Mouse (Mus musculus): ENCODE results near the gene Rsph4a. TPM values are rescaled to one million over a fixed set of nuclear protein-coding genes. Genes with fewer than 3 reads are reported as not detected.

Gene Rsph4a
- 1.1 and 2.7 TPM in 2 replicates for polyA plus RNA-seq (2021; fragmentation: Nextera tagmentation)
- long read RNA-seq, experiment 1, partial matches to known transcripts: 3 of 4 reads
- long read RNA-seq, experiment 1, other reads (novel, unspliced or antisense): 0 of 4 reads
- long read RNA-seq, experiment 2, transcript Rsph4a-201 (6 exons, 3,650 nt): major isoform, 9 of 12 reads
- long read RNA-seq, experiment 2, partial matches to known transcripts: 1 of 12 reads
- long read RNA-seq, experiment 2, other reads (novel, unspliced or antisense): 2 of 12 reads

DNA sequence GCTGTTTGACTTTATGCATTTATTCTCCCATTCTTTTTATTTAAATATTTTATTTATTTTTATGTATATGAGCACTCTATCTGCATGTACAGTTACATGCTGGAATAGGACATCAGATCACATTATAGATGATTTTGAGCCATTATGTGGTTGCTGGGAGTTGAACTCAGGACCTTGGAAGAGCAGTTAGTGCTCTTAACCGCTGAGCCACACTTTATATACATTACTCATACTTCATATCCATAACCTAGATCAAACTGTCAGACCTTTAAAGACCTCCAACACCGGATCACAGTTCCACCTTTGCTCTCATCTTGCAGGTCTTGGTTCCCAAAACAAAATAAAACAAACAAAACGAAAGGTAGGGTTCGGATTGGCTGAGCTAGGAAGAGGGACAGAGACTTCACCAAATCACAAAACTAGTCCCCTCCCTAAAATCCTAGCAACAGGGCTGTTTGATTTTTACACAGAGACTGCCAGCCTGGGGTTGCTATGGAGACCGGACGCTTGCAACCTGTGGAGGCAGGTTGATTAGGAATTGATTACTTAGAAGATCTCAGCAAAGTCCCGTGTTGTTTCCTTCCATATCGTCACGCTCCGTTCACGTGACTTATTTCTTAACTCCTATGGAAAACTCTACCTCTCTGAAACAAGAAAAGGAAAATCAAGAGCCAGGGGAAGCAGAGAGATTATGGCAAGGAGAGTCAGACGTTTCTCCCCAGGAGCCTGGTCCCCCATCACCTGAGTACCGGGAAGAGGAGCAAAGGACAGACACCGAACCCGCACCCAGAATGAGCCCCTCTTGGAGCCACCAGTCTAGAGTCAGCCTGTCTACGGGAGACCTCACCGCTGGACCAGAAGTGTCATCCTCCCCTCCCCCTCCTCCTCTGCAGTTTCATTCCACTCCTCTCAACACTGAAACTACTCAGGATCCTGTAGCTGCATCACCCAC is at the start of gene Rsph4a:
TSS of gene Rsph4a (plus strand) at position 582 of the 952 bp plus-strand sequence.

DNA sequence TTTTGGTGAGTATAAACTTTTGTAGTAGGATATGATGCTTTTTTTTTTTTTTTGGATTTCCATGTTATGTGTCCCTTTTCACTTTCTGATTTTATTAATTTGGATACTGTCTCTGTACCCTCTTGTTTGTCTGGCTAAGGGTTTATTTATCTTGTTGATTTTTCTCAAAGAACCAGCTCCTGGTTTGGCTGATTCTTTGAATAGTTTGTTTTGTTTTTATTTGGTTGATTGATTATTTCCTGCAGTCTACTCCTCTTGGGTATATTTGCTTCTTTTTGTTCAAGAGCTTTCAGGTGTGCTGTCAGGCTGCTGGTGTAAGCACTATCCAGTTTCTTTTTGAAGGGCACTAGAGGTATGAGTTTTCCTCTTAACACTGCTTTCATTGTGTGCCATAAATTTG is 47.5 kb upstream of the Rsph4a start, which contains the start of gene Sult3a1:
TSS of gene Sult3a1 (plus strand) at position 301 of the 400 bp plus-strand sequence.

DNA sequence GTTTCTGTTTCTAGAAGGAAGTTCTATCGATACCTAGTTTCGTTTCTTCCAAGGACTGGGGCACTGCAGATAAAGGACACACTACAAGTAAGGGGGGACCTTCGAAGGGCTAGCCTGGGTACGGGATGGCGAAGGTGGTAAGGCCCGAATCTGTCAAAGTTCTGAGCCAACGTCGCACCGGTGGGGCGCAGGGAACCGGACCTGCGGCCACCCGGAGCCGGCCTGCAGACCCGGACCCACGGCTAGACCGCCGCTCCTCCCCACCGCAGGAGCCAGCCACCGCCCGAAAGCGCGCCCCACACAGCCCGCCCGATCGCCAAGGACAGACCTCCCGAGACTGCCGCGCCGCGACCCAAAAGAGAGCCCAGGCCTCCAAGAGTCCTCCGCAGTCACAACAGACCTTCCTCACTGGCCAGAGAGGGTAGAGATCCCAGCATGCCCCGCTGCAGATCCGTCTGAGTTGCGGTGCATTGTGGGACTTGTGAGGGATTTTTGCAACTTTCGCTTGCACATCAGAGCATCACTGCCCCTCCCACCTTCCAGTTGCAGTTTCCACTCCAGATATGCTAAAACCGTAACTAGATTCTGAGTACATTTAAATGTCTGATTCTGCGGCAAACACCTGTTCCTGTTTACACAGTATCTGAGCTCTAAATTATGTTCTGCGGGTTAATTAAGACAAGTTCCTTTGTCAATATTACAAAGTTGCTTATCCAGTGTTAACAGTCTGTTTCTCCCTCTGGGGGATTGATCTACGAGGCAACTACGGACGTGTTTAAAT is 46.1 kb downstream of the Rsph4a start, which contains the start of gene Zup1:
TSS of gene Zup1 (minus strand) at position 467 of the 781 bp plus-strand sequence.

Other genes with a start within 250 kb of the Rsph4a start
- gene Sult3a2, start 118.4 kb upstream of the Rsph4a start, polyA plus RNA-seq (2021; fragmentation: Nextera tagmentation): not detected in 2 replicates
- not detected in 2 replicates for gene Sult3a1, start 47.4 kb upstream of the Rsph4a start, polyA plus RNA-seq (2021; fragmentation: Nextera tagmentation)
- 5.3 TPM in 2 replicates for gene Zup1, start 46.2 kb downstream of the Rsph4a start, polyA plus RNA-seq (2021; fragmentation: Nextera tagmentation)
- 169 and 170 TPM in 2 replicates for gene Rwdd1, start 114.5 kb downstream of the Rsph4a start, polyA plus RNA-seq (2021; fragmentation: Nextera tagmentation)
- gene Trappc3l, start 132.5 kb downstream of the Rsph4a start, polyA plus RNA-seq (2021; fragmentation: Nextera tagmentation): 0.15 and 0.23 TPM in 2 replicates
- not detected in 2 replicates for gene Calhm4, start 139.2 kb downstream of the Rsph4a start, polyA plus RNA-seq (2021; fragmentation: Nextera tagmentation)
- gene Calhm5, start 191.4 kb downstream of the Rsph4a start, polyA plus RNA-seq (2021; fragmentation: Nextera tagmentation): 4.4 and 4.6 TPM in 2 replicates
- gene Calhm6, start 222.9 kb downstream of the Rsph4a start, polyA plus RNA-seq (2021; fragmentation: Nextera tagmentation): 0.59 and 1.4 TPM in 2 replicates